Mouse (Mus musculus): Measurements from ENCODE around the gene Gper1.
"Not testable (repeated sequence)": the region's sequence is repeated elsewhere in the genome, so short reads cannot be mapped to it uniquely, and the experiment has no call there.

Gper1 gene

GRCm38 (mm10) chr5:139390324-139391119 lies 32.4 kb upstream of the Gper1 start:
- not testable (repeated sequence) for DNase-seq (ENCODE audit: low spot score)

GRCm38 (mm10) chr5:139391309-139391990 lies 31.5 kb upstream of the Gper1 start:
- no peak for DNase-seq (ENCODE audit: low spot score)

GRCm38 (mm10) chr5:139392219-139393196 lies 30.4 kb upstream of the Gper1 start:
- DNase-seq (ENCODE audit: low spot score) = no peak

- DNase-seq (ENCODE audit: low spot score) = no peak
Measured at GRCm38 (mm10) chr5:139393197-139393588, 29.8 kb upstream of the Gper1 start.

GRCm38 (mm10) chr5:139394399-139394798 lies 28.6 kb upstream of the Gper1 start:
- DNase-seq (ENCODE audit: low spot score) = no peak

- no peak for DNase-seq (ENCODE audit: low spot score)
Measured at GRCm38 (mm10) chr5:139395528-139395927, 27.4 kb upstream of the Gper1 start.

GRCm38 (mm10) chr5:139397359-139397916 lies 25.5 kb upstream of the Gper1 start:
- no peak for DNase-seq (ENCODE audit: low spot score)

GRCm38 (mm10) chr5:139397959-139398753 lies 24.8 kb upstream of the Gper1 start:
- DNase-seq (ENCODE audit: low spot score) = peak; percentile 91

GRCm38 (mm10) chr5:139398786-139399185 lies 24.2 kb upstream of the Gper1 start:
- DNase-seq (ENCODE audit: low spot score) = no peak

- no peak for DNase-seq (ENCODE audit: low spot score)
Measured at GRCm38 (mm10) chr5:139399991-139400390, 23.0 kb upstream of the Gper1 start.

GRCm38 (mm10) chr5:139402106-139402505 lies 20.8 kb upstream of the Gper1 start:
- no peak for DNase-seq (ENCODE audit: low spot score)

GRCm38 (mm10) chr5:139403692-139404260 lies 19.2 kb upstream of the Gper1 start:
- no peak for DNase-seq (ENCODE audit: low spot score)

GRCm38 (mm10) chr5:139404801-139405401 lies 18.1 kb upstream of the Gper1 start, which contains the start of gene C130050O18Rik:
C130050O18Rik (plus strand) TSS chr5:139405280.
- no peak for DNase-seq (ENCODE audit: low spot score)

GRCm38 (mm10) chr5:139405478-139405877 lies 17.5 kb upstream of the Gper1 start:
- no peak for DNase-seq (ENCODE audit: low spot score)

- no peak for DNase-seq (ENCODE audit: low spot score)
Measured at GRCm38 (mm10) chr5:139405953-139406352, 17.0 kb upstream of the Gper1 start.

GRCm38 (mm10) chr5:139407121-139407885 lies 15.6 kb upstream of the Gper1 start:
- DNase-seq (ENCODE audit: low spot score) = no peak

- no peak for DNase-seq (ENCODE audit: low spot score)
Measured at GRCm38 (mm10) chr5:139408511-139408910, 14.4 kb upstream of the Gper1 start.

GRCm38 (mm10) chr5:139409412-139409811 lies 13.5 kb upstream of the Gper1 start:
- peak; percentile 79 for DNase-seq (ENCODE audit: low spot score)

GRCm38 (mm10) chr5:139410056-139410455 lies 12.9 kb upstream of the Gper1 start:
- no peak for DNase-seq (ENCODE audit: low spot score)
